Mouse (Mus musculus): ENCODE measurements around the gene Pdlim3. TPM values are rescaled to one million over a fixed set of nuclear protein-coding genes. Genes with fewer than 3 reads are reported as not detected.

Pdlim3 gene
- total RNA-seq, 2 experiments from 2014 or later: 0.76 to 0.99 TPM

DNA sequence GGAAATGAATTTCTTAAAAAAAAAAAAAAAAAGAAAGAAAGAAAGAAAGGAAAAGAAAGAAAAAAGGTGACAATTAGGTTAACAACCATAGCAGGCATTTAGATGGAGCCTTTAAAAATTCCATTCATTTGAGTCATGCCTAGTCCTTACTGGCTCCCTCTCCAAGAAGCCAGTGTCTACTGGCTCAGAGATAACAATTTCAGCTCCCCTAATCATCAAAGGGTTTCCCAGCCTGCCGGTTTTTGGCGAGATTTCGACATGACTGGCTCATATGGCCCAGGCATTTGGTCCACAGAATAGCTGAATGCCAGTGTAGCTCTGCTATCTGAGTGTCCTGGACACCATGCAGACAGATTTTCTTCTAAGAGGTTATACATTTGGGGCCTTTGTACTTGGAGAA lies 18.4 kb downstream of the Pdlim3 start:
- DNase-seq (ENCODE audit: low spot score in 2 of 2): no peak

- no peak for DNase-seq (ENCODE audit: low spot score in 2 of 2)
Measured at GRCm38 (mm10) chr8:45905591-45906250, 20.5 kb downstream of the Pdlim3 start.

GRCm38 (mm10) chr8:45906251-45906619 lies 21.0 kb downstream of the Pdlim3 start:
- DNase-seq (ENCODE audit: low spot score in 2 of 2): no peak

DNA sequence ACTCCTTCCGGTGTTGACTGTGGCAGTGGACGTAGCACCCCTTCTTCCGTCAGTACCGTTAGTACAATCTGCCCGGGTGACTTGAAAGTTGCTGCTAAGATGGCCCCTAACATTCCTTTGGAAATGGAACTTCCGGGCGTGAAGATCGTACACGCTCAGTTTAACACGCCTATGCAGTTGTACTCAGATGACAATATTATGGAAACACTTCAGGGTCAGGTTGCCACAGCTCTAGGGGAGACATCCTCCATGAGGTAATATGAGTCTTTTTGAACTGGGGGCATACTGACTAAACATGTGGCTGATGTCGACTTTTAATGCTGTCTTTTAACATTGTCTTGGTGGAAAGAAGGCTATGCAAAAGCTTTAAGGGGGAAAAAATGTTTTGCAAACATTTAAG lies 28.4 kb downstream of the Pdlim3 start:
- DNase-seq (ENCODE audit: low spot score in 2 of 2): no peak

DNA sequence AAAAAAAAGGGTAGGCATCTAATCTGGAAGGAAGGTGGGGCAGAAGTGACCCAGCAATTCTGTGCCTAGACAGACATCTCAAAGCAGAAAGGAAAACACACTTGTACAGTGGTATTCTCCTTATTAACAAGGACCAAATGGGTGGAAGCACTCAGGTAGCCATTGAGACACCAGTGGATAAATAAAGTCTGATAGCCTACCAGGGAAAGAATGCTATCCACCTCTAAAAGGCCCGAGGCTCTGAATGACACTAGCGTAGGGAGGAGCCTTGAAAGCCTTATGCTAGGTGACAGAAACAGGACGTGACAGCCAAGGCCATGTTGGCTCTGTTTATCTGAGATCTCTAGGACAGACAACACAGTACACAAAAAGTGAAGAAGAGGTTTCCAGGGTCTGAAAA lies 31.2 kb downstream of the Pdlim3 start:
- DNase-seq (ENCODE audit: low spot score in 2 of 2): no peak

- no peak for DNase-seq (ENCODE audit: low spot score in 2 of 2)
Measured at GRCm38 (mm10) chr8:45917040-45917679, 31.9 kb downstream of the Pdlim3 start.

DNA sequence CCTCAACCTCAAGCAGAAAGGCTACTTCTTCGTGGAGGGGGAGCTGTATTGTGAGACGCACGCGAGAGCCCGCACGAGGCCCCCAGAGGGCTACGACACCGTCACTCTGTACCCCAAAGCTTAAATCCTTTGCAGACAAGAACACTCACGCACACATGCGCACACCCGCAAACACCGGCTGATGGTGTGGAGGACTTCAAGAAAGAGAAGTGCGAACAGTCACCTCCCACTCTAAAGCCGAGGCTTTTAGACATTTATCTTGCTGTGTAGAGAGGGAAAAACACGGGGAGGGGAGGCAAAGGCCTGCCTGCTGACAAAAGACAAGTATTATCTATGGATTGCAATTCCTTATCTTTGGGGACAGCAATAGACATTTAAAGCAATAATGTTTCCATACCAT lies 33.6 kb downstream of the Pdlim3 start:
- DNase-seq (ENCODE audit: low spot score in 2 of 2): no peak

DNA sequence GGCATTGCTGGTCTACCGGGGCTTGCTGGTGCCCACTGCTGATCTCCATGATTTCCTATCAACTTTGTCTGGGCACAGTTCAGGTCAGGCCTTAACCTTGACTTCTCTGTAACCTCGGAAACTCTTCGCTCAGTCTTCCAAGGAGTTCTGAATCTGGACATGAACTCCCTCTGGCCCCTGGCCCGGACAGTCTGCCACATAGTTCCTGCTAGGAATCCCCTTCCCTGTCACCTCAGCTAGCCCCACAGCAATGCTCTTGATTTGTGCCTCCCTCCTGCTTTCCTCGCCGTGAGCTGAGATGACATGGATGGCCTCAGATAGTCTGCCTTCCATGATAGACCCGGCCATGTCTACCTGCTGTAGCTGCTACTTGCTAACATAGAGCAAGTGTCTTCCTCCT lies 35.1 kb downstream of the Pdlim3 start:
- no peak for DNase-seq (ENCODE audit: low spot score in 2 of 2)

DNA sequence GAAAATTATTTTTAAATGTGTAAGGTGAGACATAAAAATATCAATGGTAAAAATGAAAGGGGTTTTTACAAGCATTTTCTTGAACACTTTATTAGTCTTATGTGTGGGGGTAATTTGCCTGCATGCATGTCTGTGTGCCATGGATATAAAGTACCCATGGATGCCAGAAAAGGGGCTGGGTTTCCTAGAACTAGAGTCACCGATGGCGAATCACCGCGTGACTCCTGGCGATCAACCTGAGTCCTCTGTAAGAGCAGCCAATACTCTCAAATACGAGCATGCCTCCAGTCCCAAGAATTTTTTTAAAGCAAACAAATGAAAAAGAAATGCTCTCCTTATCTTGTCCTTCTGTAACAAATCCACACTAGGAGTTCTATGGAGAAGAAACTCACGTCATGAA lies 36.9 kb downstream of the Pdlim3 start:
- DNase-seq (ENCODE audit: low spot score in 2 of 2): no peak

DNA sequence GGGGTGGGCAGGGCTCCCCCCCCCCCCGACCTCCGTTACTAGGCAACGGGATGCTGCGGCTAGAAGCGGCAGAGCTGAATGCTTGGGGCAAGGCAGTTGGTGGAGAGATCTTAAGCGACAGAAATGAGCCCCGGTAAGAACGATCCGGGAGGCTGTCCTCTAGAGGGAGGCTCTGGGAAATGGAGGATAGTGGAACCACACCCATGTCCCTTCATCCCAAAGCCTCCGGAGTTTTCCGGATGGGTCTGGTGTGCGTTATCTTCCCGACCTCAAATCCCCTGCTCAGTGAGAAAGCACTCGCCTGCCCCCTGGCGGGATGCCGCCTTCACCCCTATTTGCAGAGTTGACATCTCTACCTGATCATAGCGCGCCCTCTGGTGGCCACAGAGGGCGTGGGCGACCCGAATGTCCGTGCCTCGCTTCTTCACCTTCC lies 49.3 kb downstream of the Pdlim3 start, which contains the start of gene Ccdc110:
Gene Ccdc110 (plus strand): TSS at position 38 of the 433 bp plus-strand sequence.
- DNase-seq (ENCODE audit: low spot score in 2 of 2): peak; percentile 94 to 98

DNA sequence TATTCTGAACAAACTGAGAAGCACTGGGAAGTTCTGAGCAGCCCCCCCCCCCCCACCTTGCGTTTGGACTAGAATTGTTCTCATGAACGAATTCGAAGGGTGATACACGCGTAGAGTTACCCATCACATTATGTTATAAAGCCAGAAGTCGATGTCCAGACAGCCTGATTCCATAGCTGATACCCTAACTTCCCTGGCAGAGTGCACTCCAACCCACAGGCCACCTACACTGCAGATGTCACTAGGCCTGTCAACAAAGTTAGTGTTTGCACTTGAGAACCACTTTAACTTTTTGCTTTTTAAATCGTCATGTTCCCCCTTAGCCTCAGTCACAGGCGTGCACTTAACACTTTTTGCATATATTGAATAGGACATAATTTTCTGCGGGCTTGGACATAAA lies 51.7 kb downstream of the Pdlim3 start:
- peak in 1 of 2 experiments; percentile 55 for DNase-seq (ENCODE audit: low spot score in 2 of 2)

- no peak for DNase-seq (ENCODE audit: low spot score in 2 of 2)
Measured at GRCm38 (mm10) chr8:45946283-45946682, 61.0 kb downstream of the Pdlim3 start.

DNA sequence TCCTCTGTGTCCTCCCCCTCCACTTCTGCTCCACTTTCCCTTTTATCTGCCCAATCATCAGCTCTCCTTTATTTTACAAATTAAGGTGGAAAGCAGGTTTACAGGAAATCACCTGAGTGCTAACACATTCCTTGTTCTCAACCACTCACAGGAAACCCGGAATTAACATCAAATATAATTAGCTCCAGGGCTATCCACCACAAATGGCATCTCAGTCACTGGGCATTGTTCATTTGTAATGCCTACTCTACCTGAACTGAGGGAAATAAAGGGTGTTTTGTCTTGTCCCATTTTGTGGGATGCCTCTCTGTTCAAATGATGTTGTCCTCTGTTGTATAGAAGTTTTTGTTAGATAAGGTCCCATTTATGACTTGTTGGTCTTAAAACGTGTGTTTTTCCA lies 65.4 kb downstream of the Pdlim3 start:
- DNase-seq (ENCODE audit: low spot score in 2 of 2): no peak

Other genes starting within 250 kb of the Pdlim3 start
- under 1 TPM; 0.51 to 0.69 TPM for gene Ccdc110, start 49.2 kb downstream of the Pdlim3 start, total RNA-seq (2021)
- 1 to 10 TPM; 2.3 to 2.4 TPM for gene 1700029J07Rik, start 89.8 kb downstream of the Pdlim3 start, total RNA-seq (2021)
- gene Ufsp2, start 90.1 kb downstream of the Pdlim3 start, total RNA-seq (2021): 10 to 100 TPM; 47.5 to 50.8 TPM
- gene Lrp2bp, start 113.8 kb downstream of the Pdlim3 start, total RNA-seq (2021): under 1 TPM; 0.20 TPM
- 1 to 10 TPM; 6.0 to 8.6 TPM for gene Ankrd37, start 120.2 kb downstream of the Pdlim3 start, total RNA-seq (2021)

All from layer of hippocampus, adult 18-20 months (tissue).